Mouse (Mus musculus): Measurements from ENCODE around the gene Nbea. TPM values are rescaled to one million over a fixed set of nuclear protein-coding genes. Genes with fewer than 3 reads are reported as not detected.
A peak's percentile ranks its signal among the peaks of the same experiment; 100 is the strongest.

Gene Nbea
- total RNA-seq, 1 experiment: 9.1 TPM

- no peak overlapping the region for H3K27ac ChIP-seq (ENCODE audit: insufficient read depth, low read depth, low read length, poor library complexity, severe bottlenecking)
- peak overlapping the region; percentile 13 to 34; a peak in 2 of 4 replicates for H3K4me3 ChIP-seq (ENCODE audit: insufficient read depth in 1 of 2, low read depth in 1 of 2, low read length in 2 of 2, poor library complexity in 1 of 2, severe bottlenecking in 1 of 2)
- peaks cover 0 to 4% of the 10 kb centered on the region in 2 experiments; a peak in 2 of 4 replicates for H3K4me1 ChIP-seq (ENCODE audit: control insufficient read depth in 2 of 2, insufficient read depth in 2 of 2, low read length in 2 of 2, poor library complexity in 1 of 2)
- H3K36me3 ChIP-seq (ENCODE audit: control insufficient read depth, insufficient read depth, low read length, poor library complexity, severe bottlenecking): no peaks in the 10 kb centered on the region
- no peaks in the 10 kb centered on the region for H3K9me3 ChIP-seq (ENCODE audit: control insufficient read depth, insufficient read depth, low read depth, low read length)
- in situ Hi-C loops (cut with MboI; ENCODE audit: low sequenced_read_pairs in 2 of 2, unreplicated experiment in 2 of 2): no loop called here
- DNase-seq (ENCODE audit: low read depth, low spot score): no peak
- no peak for TF ChIP-seq HCFC1 (IDR thresholded peaks at IDR 0.05; ENCODE audit: borderline replicate concordance, insufficient read depth, low read length)
- no peak for TF ChIP-seq ZNF384 (IDR thresholded peaks at IDR 0.05; ENCODE audit: low read depth, low read length)
- no peak for TF ChIP-seq CHD2 (IDR thresholded peaks at IDR 0.05; ENCODE audit: low read depth, low read length)
- TF ChIP-seq ZC3H11A (IDR thresholded peaks at IDR 0.05; ENCODE audit: borderline replicate concordance, low read depth, low read length): no peak
- TF ChIP-seq MAFK (IDR thresholded peaks at IDR 0.05; ENCODE audit: insufficient read depth, low read depth, low read length): no peak
- no peak overlapping the region for H3K9ac ChIP-seq (ENCODE audit: insufficient read depth, low read depth, low read length, poor library complexity, severe bottlenecking)
Measured at GRCm38 (mm10) chr3:55782771-55783170, 400.7 kb downstream of the Nbea start.

GRCm38 (mm10) chr3:55782056-55782687, 401.3 kb downstream of the Nbea start, which contains the start of gene Mab21l1:
Mab21l1 (plus strand) TSS chr3:55782510.
- TF ChIP-seq MAFK (IDR thresholded peaks at IDR 0.05; ENCODE audit: insufficient read depth, low read depth, low read length): no peak
- no peak for TF ChIP-seq CHD2 (IDR thresholded peaks at IDR 0.05; ENCODE audit: low read depth, low read length)
- no peak for TF ChIP-seq ZNF384 (IDR thresholded peaks at IDR 0.05; ENCODE audit: low read depth, low read length)
- TF ChIP-seq ZC3H11A (IDR thresholded peaks at IDR 0.05; ENCODE audit: borderline replicate concordance, low read depth, low read length): no peak
- no peak for TF ChIP-seq HCFC1 (IDR thresholded peaks at IDR 0.05; ENCODE audit: borderline replicate concordance, insufficient read depth, low read length)
- Histone ChIP-seq H3K9me3 (ENCODE audit: control insufficient read depth, insufficient read depth, low read depth, low read length) (no peaks in the 10 kb centered on the region), H3K27ac (ENCODE audit: insufficient read depth, low read depth, low read length, poor library complexity, severe bottlenecking) (no peak within 1 kb of the TSS), H3K4me3 (ENCODE audit: insufficient read depth in 1 of 2, low read depth in 1 of 2, low read length in 2 of 2, poor library complexity in 1 of 2, severe bottlenecking in 1 of 2) (peak within 1 kb of the TSS; percentile 13 to 34; a peak in 2 of 4 replicates), H3K36me3 (ENCODE audit: control insufficient read depth, insufficient read depth, low read length, poor library complexity, severe bottlenecking) (no peaks in the 10 kb centered on the region), H3K9ac (ENCODE audit: insufficient read depth, low read depth, low read length, poor library complexity, severe bottlenecking) (no peak within 1 kb of the TSS), H3K4me1 (ENCODE audit: control insufficient read depth in 2 of 2, insufficient read depth in 2 of 2, low read length in 2 of 2, poor library complexity in 1 of 2) (peaks cover 0 to 4% of the 10 kb centered on the region in 2 experiments; a peak in 2 of 4 replicates)
- no peak for DNase-seq (ENCODE audit: low read depth, low spot score)
- in situ Hi-C loops (cut with MboI; ENCODE audit: low sequenced_read_pairs in 2 of 2, unreplicated experiment in 2 of 2): no loop called here

- DNase-seq (ENCODE audit: low read depth, low spot score): no peak
Measured at GRCm38 (mm10) chr3:55781429-55782055, 402.0 kb downstream of the Nbea start.

GRCm38 (mm10) chr3:55780120-55781070, 403.1 kb downstream of the Nbea start:
- TF ChIP-seq ZC3H11A (IDR thresholded peaks at IDR 0.05; ENCODE audit: borderline replicate concordance, low read depth, low read length) (no peak), HCFC1 (IDR thresholded peaks at IDR 0.05; ENCODE audit: borderline replicate concordance, insufficient read depth, low read length) (no peak), ZNF384 (IDR thresholded peaks at IDR 0.05; ENCODE audit: low read depth, low read length) (no peak), CHD2 (IDR thresholded peaks at IDR 0.05; ENCODE audit: low read depth, low read length) (no peak), MAFK (IDR thresholded peaks at IDR 0.05; ENCODE audit: insufficient read depth, low read depth, low read length) (no peak)
- H3K4me1 ChIP-seq (ENCODE audit: control insufficient read depth in 2 of 2, insufficient read depth in 2 of 2, low read length in 2 of 2, poor library complexity in 1 of 2): no peaks in the 10 kb centered on the region; a peak in 1 of 4 replicates
- no peak for DNase-seq (ENCODE audit: low read depth, low spot score)
- peak overlapping the region; percentile 26; the same call in 1 of the 2 replicates for H3K9ac ChIP-seq (ENCODE audit: insufficient read depth, low read depth, low read length, poor library complexity, severe bottlenecking)
- H3K27ac ChIP-seq (ENCODE audit: insufficient read depth, low read depth, low read length, poor library complexity, severe bottlenecking): no peak overlapping the region
- H3K9me3 ChIP-seq (ENCODE audit: control insufficient read depth, insufficient read depth, low read depth, low read length): no peaks in the 10 kb centered on the region
- peak overlapping the region; percentile 31 to 50; a peak in 3 of 4 replicates for H3K4me3 ChIP-seq (ENCODE audit: insufficient read depth in 1 of 2, low read depth in 1 of 2, low read length in 2 of 2, poor library complexity in 1 of 2, severe bottlenecking in 1 of 2)
- no peaks in the 10 kb centered on the region for H3K36me3 ChIP-seq (ENCODE audit: control insufficient read depth, insufficient read depth, low read length, poor library complexity, severe bottlenecking)
- in situ Hi-C loops (cut with MboI; ENCODE audit: low sequenced_read_pairs in 2 of 2, unreplicated experiment in 2 of 2): no loop called here

More at GRCm38 (mm10) chr3:55781429-55782055, 402.0 kb downstream of the Nbea start:
- Histone ChIP-seq H3K4me3 (ENCODE audit: insufficient read depth in 1 of 2, low read depth in 1 of 2, low read length in 2 of 2, poor library complexity in 1 of 2, severe bottlenecking in 1 of 2) (no peak overlapping the region), H3K9me3 (ENCODE audit: control insufficient read depth, insufficient read depth, low read depth, low read length) (no peaks in the 10 kb centered on the region), H3K4me1 (ENCODE audit: control insufficient read depth in 2 of 2, insufficient read depth in 2 of 2, low read length in 2 of 2, poor library complexity in 1 of 2) (no peaks in the 10 kb centered on the region; a peak in 1 of 4 replicates), H3K36me3 (ENCODE audit: control insufficient read depth, insufficient read depth, low read length, poor library complexity, severe bottlenecking) (no peaks in the 10 kb centered on the region), H3K9ac (ENCODE audit: insufficient read depth, low read depth, low read length, poor library complexity, severe bottlenecking) (no peak overlapping the region), H3K27ac (ENCODE audit: insufficient read depth, low read depth, low read length, poor library complexity, severe bottlenecking) (no peak overlapping the region)
- TF ChIP-seq ZC3H11A (IDR thresholded peaks at IDR 0.05; ENCODE audit: borderline replicate concordance, low read depth, low read length): no peak
- TF ChIP-seq HCFC1 (IDR thresholded peaks at IDR 0.05; ENCODE audit: borderline replicate concordance, insufficient read depth, low read length): no peak
- TF ChIP-seq ZNF384 (IDR thresholded peaks at IDR 0.05; ENCODE audit: low read depth, low read length): no peak
- TF ChIP-seq CHD2 (IDR thresholded peaks at IDR 0.05; ENCODE audit: low read depth, low read length): no peak
- no peak for TF ChIP-seq MAFK (IDR thresholded peaks at IDR 0.05; ENCODE audit: insufficient read depth, low read depth, low read length)
- in situ Hi-C loops (cut with MboI; ENCODE audit: low sequenced_read_pairs in 2 of 2, unreplicated experiment in 2 of 2): no loop called here

Data from ES-E14 (cell line).